Mouse (Mus musculus): ENCODE data around the gene Smarca5. TPM values are rescaled to one million over a fixed set of nuclear protein-coding genes. Genes with fewer than 3 reads are reported as not detected.

Smarca5 gene
- total and polyA plus RNA-seq, 3 experiments = 54.4 to 109 (median 96.6) TPM

- TF ChIP-seq GABPA (IDR thresholded peaks at IDR 0.05; ENCODE audit: insufficient replicate concordance, low read depth, low read length) (no peak), RAD21 (IDR thresholded peaks at IDR 0.05; ENCODE audit: low read depth, low read length) (no peak), ZKSCAN1 (IDR thresholded peaks at IDR 0.05; ENCODE audit: borderline replicate concordance, low read depth, low read length) (no peak), JUN (IDR thresholded peaks at IDR 0.05; ENCODE audit: insufficient read depth, low read depth, low read length) (peak; percentile 87), TBP (conservative IDR thresholded peaks at IDR 0.05; ENCODE audit: low read depth, low read length) (no peak), EP300 (IDR thresholded peaks at IDR 0.05; ENCODE audit: low read length) (peak; percentile 83), USF2 (conservative IDR thresholded peaks at IDR 0.05; ENCODE audit: low read depth, low read length) (no peak), ZMIZ1 (IDR thresholded peaks at IDR 0.05; ENCODE audit: low read depth, low read length) (no peak)
Observed at GRCm38 (mm10) chr8:80732326-80732725, 7.0 kb downstream of the Smarca5 start (continued).

GRCm38 (mm10) chr8:80714461-80714860 lies 24.8 kb downstream of the Smarca5 start:
- Histone ChIP-seq H3K9ac (ENCODE audit: insufficient read depth, low read depth) (no peak overlapping the region), H3K4me3 (replicated peaks in 1 of 3; ENCODE audit: low read depth in 2 of 3, low read length in 2 of 3, poor library complexity in 1 of 3) (no peak overlapping the region), H3K36me3 (replicated peaks in 1 of 2; ENCODE audit: control insufficient read depth in 1 of 2, insufficient read depth in 1 of 2, low read length in 1 of 2) (peaks cover 27 to 57% of the 10 kb centered on the region in 2 experiments), H3K4me1 (ENCODE audit: control insufficient read depth in 1 of 2, insufficient read depth in 2 of 2) (no peaks in the 10 kb centered on the region), H3K27me3 (replicated peaks) (no peaks in the 10 kb centered on the region), H3K9me3 (replicated peaks; ENCODE audit: low read length) (peaks cover 5% of the 10 kb centered on the region), H3K27ac (ENCODE audit: insufficient read depth, low read depth) (no peak overlapping the region), H3K4me2 (ENCODE audit: insufficient read depth, low read depth, poor library complexity, severe bottlenecking) (no peak overlapping the region), H3K79me2 (replicated peaks; ENCODE audit: control insufficient read depth, extremely low read depth, insufficient read depth, poor library complexity, severe bottlenecking) (0 out of 2 replicates have a peak, but pooled peaks cover 3% of the 10 kb centered on the region)
- DNase-seq (ENCODE audit: extremely low read depth) = no peak
- TF ChIP-seq ZNF384 (IDR thresholded peaks at IDR 0.05; ENCODE audit: low read depth, low read length) = no peak
- TF ChIP-seq BHLHE40 (IDR thresholded peaks at IDR 0.05; ENCODE audit: low read depth, low read length) = no peak
- no peak for TF ChIP-seq RAD21 (IDR thresholded peaks at IDR 0.05; ENCODE audit: low read depth, low read length)
- TF ChIP-seq MAX (IDR thresholded peaks at IDR 0.05; ENCODE audit: low read length) = no peak
- no peak for TF ChIP-seq SIN3A (IDR thresholded peaks at IDR 0.05; ENCODE audit: low read length)
- TF ChIP-seq CTCF (conservative IDR thresholded peaks at IDR 0.05 in 1 of 2, IDR thresholded peaks at IDR 0.05 in 1 of 2; ENCODE audit: low read depth in 2 of 2, low read length in 2 of 2) = no peak
- no peak for TF ChIP-seq UBTF (IDR thresholded peaks at IDR 0.05; ENCODE audit: low read depth, low read length)
- no peak for TF ChIP-seq ZC3H11A (IDR thresholded peaks at IDR 0.05; ENCODE audit: low read depth, low read length)
- TF ChIP-seq ELF1 (IDR thresholded peaks at IDR 0.05; ENCODE audit: low read depth, low read length) = no peak
- TF ChIP-seq E2F4 (IDR thresholded peaks at IDR 0.05; ENCODE audit: insufficient replicate concordance, low read depth, low read length) = no peak
- no peak for TF ChIP-seq GABPA (IDR thresholded peaks at IDR 0.05; ENCODE audit: insufficient replicate concordance, low read depth, low read length)
- no peak for TF ChIP-seq TBP (conservative IDR thresholded peaks at IDR 0.05; ENCODE audit: low read depth, low read length)
- no peak for TF ChIP-seq HCFC1 (IDR thresholded peaks at IDR 0.05; ENCODE audit: low read depth, low read length)
- TF ChIP-seq EP300 (IDR thresholded peaks at IDR 0.05; ENCODE audit: low read length) = no peak
- TF ChIP-seq USF2 (conservative IDR thresholded peaks at IDR 0.05; ENCODE audit: low read depth, low read length) = no peak
- no peak for TF ChIP-seq ETS1 (conservative IDR thresholded peaks at IDR 0.05; ENCODE audit: low read depth, low read length)
- TF ChIP-seq POLR2A (IDR thresholded peaks at IDR 0.05; ENCODE audit: low read depth, low read length) = no peak
- TF ChIP-seq NRF1 (IDR thresholded peaks at IDR 0.05; ENCODE audit: low read depth, low read length) = no peak
- no peak for TF ChIP-seq MAFK (IDR thresholded peaks at IDR 0.05; ENCODE audit: insufficient replicate concordance, low read length)
- no peak for TF ChIP-seq CHD1 (IDR thresholded peaks at IDR 0.05; ENCODE audit: low read depth, low read length)
- in situ Hi-C loops (cut with MboI; ENCODE audit: low pct_ligation_motif_present, low pct_unique_long_range_greater_than_20kb, low sequenced_read_pairs) = loop anchor here (25.0 kb wide), 1 partner anchor 1027 kb away; no protein-coding TSS in a partner anchor
- dilution Hi-C loops (cut with MboI; ENCODE audit: extremely low pct_ligation_motif_present, extremely low pct_unique_long_range_greater_than_20kb, low sequenced_read_pairs) = no loop called here

All from CH12.LX (cell line).